21 mouse cellular contexts compared by ENCODE assay signal in genomic region chr6:39003126-39003525, GRCm38 (mm10).
A peak's percentile ranks its signal among the peaks of the same experiment; 100 is the strongest.
DNase-seq lines count a peak whose midpoint lies in the region; ATAC-seq and TF ChIP-seq lines count a peak whose summit lies in the region.
"Had no signal": no experiment of that assay in that cellular context is flagged by ENCODE, and none has a peak within 500 bp of the region (broad histone marks: within the 10 kb centered on the region; RNA-seq: fewer than 3 reads in every experiment).

No protein-coding gene starts in this region.

- no peaks in the 10 kb centered on the region for H3K9me3 ChIP-seq in kidney, embryonic 14.5 days (ENCODE audit: control insufficient read depth, low read length)
- H3K9me3 ChIP-seq in liver, embryonic 13.5 days (replicated peaks) = no peaks in the 10 kb centered on the region
- H3K9me3 ChIP-seq in stomach, postnatal 0 days (ENCODE audit: control insufficient read depth, low read length) = no peaks in the 10 kb centered on the region
- H3K9me3 ChIP-seq: embryonic facial prominence, embryonic 12.5 days; forebrain, embryonic 15.5 days; heart, embryonic 15.5 days; hindbrain, embryonic 13.5 days had no signal

- H3K4me3 ChIP-seq in kidney, adult 2 months (ENCODE audit: insufficient read depth, low read depth, low read length) = no peak overlapping the region
- H3K4me3 ChIP-seq in kidney, embryonic 14.5 days (ENCODE audit: low read length) = no peak overlapping the region
- H3K4me3 ChIP-seq in liver, embryonic 13.5 days (replicated peaks) = no peak overlapping the region
- H3K4me3 ChIP-seq in stomach, postnatal 0 days (ENCODE audit: low read depth, low read length) = no peak overlapping the region
- H3K4me3 ChIP-seq: embryonic facial prominence, embryonic 12.5 days; forebrain, embryonic 15.5 days; heart, adult 2 months; heart, embryonic 15.5 days; hindbrain, embryonic 13.5 days had no signal

- 52% methylated on average over 7 of the region's 7 CpGs for WGBS in kidney, adult 2 months
- 48% methylated on average over 7 of the region's 7 CpGs for WGBS in kidney, embryonic 14.5 days
- WGBS in liver, embryonic 13.5 days (ENCODE audit: insufficient replicate concordance) = 64% methylated on average over 7 of the region's 7 CpGs
- 38% methylated on average over 7 of the region's 7 CpGs for WGBS in stomach, postnatal 0 days

- H3K4me1 ChIP-seq in kidney, adult 2 months (ENCODE audit: control insufficient read depth, insufficient read depth, low read length) = no peaks in the 10 kb centered on the region
- peaks cover 30% of the 10 kb centered on the region; the same call in 1 of the 2 replicates for H3K4me1 ChIP-seq in kidney, embryonic 14.5 days (ENCODE audit: control insufficient read depth, insufficient read depth, low read length)
- peaks cover 17% of the 10 kb centered on the region for H3K4me1 ChIP-seq in liver, embryonic 13.5 days (replicated peaks)
- no peaks in the 10 kb centered on the region for H3K4me1 ChIP-seq in stomach, postnatal 0 days (replicated peaks; ENCODE audit: control insufficient read depth, insufficient read depth)

- no peak for ATAC-seq in kidney, embryonic 14.5 days (ENCODE audit: low FRiP score, low TSS enrichment)
- no peak for ATAC-seq in liver, embryonic 13.5 days (ENCODE audit: low read depth)
- ATAC-seq in stomach, postnatal 0 days (ENCODE audit: low FRiP score, low TSS enrichment) = no peak
- ATAC-seq in cerebellum, adult (ENCODE audit: insufficient number of reproducible peaks, low FRiP score, low TSS enrichment) = no peak
- ATAC-seq: activated CD4-positive, CD25-positive, alpha-beta regulatory T cell, adult 4 months; forebrain, embryonic 15.5 days; Patski had no signal

- no peak for TF ChIP-seq POLR2A in kidney, adult 2 months (IDR thresholded peaks at IDR 0.05; ENCODE audit: low read depth, low read length)

- TF ChIP-seq CTCF in kidney, adult 2 months (conservative IDR thresholded peaks at IDR 0.05; ENCODE audit: insufficient read depth, insufficient read length, low read depth, low read length) = no peak
- no peak for TF ChIP-seq CTCF in stomach, postnatal 0 days (IDR thresholded peaks at IDR 0.05; ENCODE audit: low read depth)

- no peak overlapping the region for H3K9ac ChIP-seq in kidney, embryonic 14.5 days (ENCODE audit: low read depth, low read length)
- no peak overlapping the region for H3K9ac ChIP-seq in liver, embryonic 13.5 days
- no peak overlapping the region for H3K9ac ChIP-seq in stomach, postnatal 0 days (ENCODE audit: low read length)
- H3K9ac ChIP-seq: embryonic facial prominence, embryonic 12.5 days; forebrain, embryonic 15.5 days; heart, embryonic 15.5 days; hindbrain, embryonic 13.5 days had no signal

- H3K27ac ChIP-seq in kidney, adult 2 months (ENCODE audit: insufficient read depth, low read depth, low read length) = peak overlapping the region; percentile 87
- no peak overlapping the region for H3K27ac ChIP-seq in kidney, embryonic 14.5 days (ENCODE audit: low read depth, low read length)
- H3K27ac ChIP-seq in liver, embryonic 13.5 days = 0 out of 2 replicates have a peak overlapping the region, but pooled peaks have one; percentile 8
- H3K27ac ChIP-seq in stomach, postnatal 0 days (replicated peaks) = no peak overlapping the region
- H3K27ac ChIP-seq: embryonic facial prominence, embryonic 12.5 days; forebrain, embryonic 15.5 days; heart, adult 2 months; heart, embryonic 15.5 days; hindbrain, embryonic 13.5 days had no signal

- no peaks in the 10 kb centered on the region for H3K27me3 ChIP-seq in kidney, adult 2 months (replicated peaks; ENCODE audit: control insufficient read depth, insufficient read depth, low read length)
- H3K27me3 ChIP-seq in kidney, embryonic 14.5 days (ENCODE audit: control insufficient read depth, insufficient read depth, low read length) = no peaks in the 10 kb centered on the region
- H3K27me3 ChIP-seq in liver, embryonic 13.5 days = no peaks in the 10 kb centered on the region
- H3K27me3 ChIP-seq in stomach, postnatal 0 days (ENCODE audit: control insufficient read depth, insufficient read depth, low read length) = no peaks in the 10 kb centered on the region
- H3K27me3 ChIP-seq: CH12.LX; embryonic facial prominence, embryonic 12.5 days; forebrain, embryonic 15.5 days; heart, embryonic 15.5 days; hindbrain, embryonic 13.5 days; Patski had no signal

- peak; percentile 66 for DNase-seq in kidney, adult 2 months
- DNase-seq in liver, embryonic 13.5 days = no peak
- DNase-seq in liver = no peak
- peak; percentile 39 to 63 for DNase-seq in kidney, postnatal 25 days
- DNase-seq in stomach, postnatal 0 days (ENCODE audit: low spot score) = peak; percentile 34
- DNase-seq: adrenal gland, postnatal 14 days; cerebellum, adult 2 months; cerebellum, postnatal 25 days; gastrocnemius, postnatal 10 days; heart, adult 2 months; heart, postnatal 14 days had no signal

- TF ChIP-seq EP300 in stomach, postnatal 0 days (optimal IDR thresholded peaks at IDR 0.05) = no peak

- H3K4me2 ChIP-seq in kidney, embryonic 14.5 days (replicated peaks; ENCODE audit: low read depth, low read length) = no peak overlapping the region
- no peak overlapping the region for H3K4me2 ChIP-seq in liver, embryonic 13.5 days
- H3K4me2 ChIP-seq in stomach, postnatal 0 days (replicated peaks; ENCODE audit: low read depth) = no peak overlapping the region
- H3K4me2 ChIP-seq: embryonic facial prominence, embryonic 12.5 days; forebrain, embryonic 15.5 days; heart, embryonic 11.5 days; heart, embryonic 15.5 days; hindbrain, embryonic 13.5 days had no signal

- no peaks in the 10 kb centered on the region for H3K36me3 ChIP-seq in kidney, adult 2 months (ENCODE audit: control insufficient read depth, insufficient read depth, low read length)
- no peaks in the 10 kb centered on the region for H3K36me3 ChIP-seq in kidney, embryonic 14.5 days (ENCODE audit: control insufficient read depth, insufficient read depth, low read length)
- no peaks in the 10 kb centered on the region for H3K36me3 ChIP-seq in liver, embryonic 13.5 days
- no peaks in the 10 kb centered on the region for H3K36me3 ChIP-seq in stomach, postnatal 0 days (ENCODE audit: control insufficient read depth, insufficient read depth, low read length)
- H3K36me3 ChIP-seq: embryonic facial prominence, embryonic 12.5 days; forebrain, embryonic 15.5 days; heart, embryonic 15.5 days; hindbrain, embryonic 13.5 days had no signal

Comparison
In these comparisons a context has a peak if more than half of its experiments do, and no peak if none do; other contexts are left out.
1. H3K27ac ChIP-seq: peak in kidney, adult 2 months (single experiment) and liver, embryonic 13.5 days (single experiment); none in kidney, embryonic 14.5 days (single experiment) and stomach, postnatal 0 days (single experiment).
2. DNase-seq: peak in kidney, adult 2 months (single experiment), kidney, postnatal 25 days (2 of 2) and stomach, postnatal 0 days (single experiment); none in liver, embryonic 13.5 days (single experiment) and liver (single experiment).